Mouse (Mus musculus): ENCODE results near the gene Abca7. TPM values are rescaled to one million over a fixed set of nuclear protein-coding genes. Genes with fewer than 3 reads are reported as not detected.
"Not testable (repeated sequence)": the region's sequence is repeated elsewhere in the genome, so short reads cannot be mapped to it uniquely, and the experiment has no call there.

Abca7 gene
- polyA plus RNA-seq, 1 experiment from 2014 or later, result 3.1 TPM

DNA sequence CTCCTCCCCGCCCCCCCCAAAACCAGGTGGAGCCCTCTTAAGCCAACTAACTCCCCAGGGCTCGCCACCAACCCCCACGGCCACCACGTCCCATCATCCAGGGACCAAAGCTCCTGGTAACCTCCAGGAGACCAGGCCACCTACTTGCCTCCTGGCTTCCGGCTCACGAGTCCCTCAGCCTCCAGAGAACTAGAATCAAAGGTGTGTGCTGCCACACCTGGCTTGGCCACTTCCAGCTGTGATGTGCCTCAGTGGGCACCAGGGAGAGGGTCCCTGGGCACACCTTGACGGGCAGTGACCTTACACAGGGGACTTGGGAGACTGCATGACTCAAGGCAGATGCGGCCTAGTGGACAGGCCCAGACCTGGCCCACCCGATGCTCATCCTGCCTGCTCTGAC, 40.6 kb upstream of the Abca7 start:
- H3K4me3 ChIP-seq (ENCODE audit: low read depth, low read length), result no peak overlapping the region
- no peaks in the 10 kb centered on the region for H3K9me3 ChIP-seq (ENCODE audit: low read length)
- peaks cover 9% of the 10 kb centered on the region for H3K4me1 ChIP-seq (ENCODE audit: insufficient read depth)
- H3K27ac ChIP-seq (ENCODE audit: low read depth), result no peak overlapping the region
- H3K27me3 ChIP-seq (ENCODE audit: insufficient read depth, low read length), result no peaks in the 10 kb centered on the region
- WGBS (ENCODE audit: insufficient replicate concordance), result 79% methylated on average over 9 of the region's 9 CpGs
- no peak overlapping the region for H3K9ac ChIP-seq (replicated peaks)
- peaks cover 21% of the 10 kb centered on the region for H3K36me3 ChIP-seq (replicated peaks; ENCODE audit: insufficient read depth, low read length)
- TF ChIP-seq EP300 (IDR thresholded peaks at IDR 0.05; ENCODE audit: low read depth), result no peak
- TF ChIP-seq CTCF (IDR thresholded peaks at IDR 0.05; ENCODE audit: low read depth), result no peak
- no peak for ATAC-seq
- DNase-seq, result no peak
- H3K4me2 ChIP-seq (ENCODE audit: low read depth, low read length), result no peak overlapping the region

DNA sequence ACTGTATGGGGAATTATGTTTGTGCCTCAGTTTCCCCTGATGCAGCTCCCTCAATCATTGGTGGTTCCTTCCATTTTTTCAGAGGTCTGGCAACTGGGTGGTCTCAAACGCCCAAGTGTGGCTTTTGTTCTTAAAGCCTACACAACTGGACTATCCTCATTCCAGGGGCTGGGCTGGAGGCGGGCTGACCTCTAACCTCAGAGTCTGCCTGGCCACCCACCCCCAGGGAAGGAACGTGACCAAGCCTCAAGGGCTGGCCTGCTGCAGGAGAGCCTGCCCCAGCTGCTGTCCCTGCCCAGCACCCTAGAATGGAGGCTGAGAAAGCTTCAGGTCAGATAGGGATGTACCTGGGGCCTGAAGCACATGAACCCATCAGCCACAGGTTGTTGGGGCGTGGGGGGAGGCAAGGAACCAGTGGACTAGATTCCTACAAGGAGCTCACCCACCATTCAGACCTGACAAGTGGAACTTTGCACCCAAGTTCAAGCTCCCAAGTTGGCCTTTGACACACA, 39.6 kb upstream of the Abca7 start:
- Histone ChIP-seq H3K9me3 (ENCODE audit: low read length) (no peaks in the 10 kb centered on the region), H3K4me2 (ENCODE audit: low read depth, low read length) (no peak overlapping the region), H3K4me3 (ENCODE audit: low read depth, low read length) (no peak overlapping the region), H3K36me3 (replicated peaks; ENCODE audit: insufficient read depth, low read length) (peaks cover 14% of the 10 kb centered on the region), H3K4me1 (ENCODE audit: insufficient read depth) (peaks cover 15% of the 10 kb centered on the region), H3K27me3 (ENCODE audit: insufficient read depth, low read length) (no peaks in the 10 kb centered on the region), H3K9ac (replicated peaks) (no peak overlapping the region), H3K27ac (ENCODE audit: low read depth) (no peak overlapping the region)
- no peak for ATAC-seq
- no peak for TF ChIP-seq EP300 (IDR thresholded peaks at IDR 0.05; ENCODE audit: low read depth)
- no peak for TF ChIP-seq CTCF (IDR thresholded peaks at IDR 0.05; ENCODE audit: low read depth)
- WGBS (ENCODE audit: insufficient replicate concordance), result 51% methylated on average over 4 of the region's 4 CpGs
- DNase-seq, result no peak

DNA sequence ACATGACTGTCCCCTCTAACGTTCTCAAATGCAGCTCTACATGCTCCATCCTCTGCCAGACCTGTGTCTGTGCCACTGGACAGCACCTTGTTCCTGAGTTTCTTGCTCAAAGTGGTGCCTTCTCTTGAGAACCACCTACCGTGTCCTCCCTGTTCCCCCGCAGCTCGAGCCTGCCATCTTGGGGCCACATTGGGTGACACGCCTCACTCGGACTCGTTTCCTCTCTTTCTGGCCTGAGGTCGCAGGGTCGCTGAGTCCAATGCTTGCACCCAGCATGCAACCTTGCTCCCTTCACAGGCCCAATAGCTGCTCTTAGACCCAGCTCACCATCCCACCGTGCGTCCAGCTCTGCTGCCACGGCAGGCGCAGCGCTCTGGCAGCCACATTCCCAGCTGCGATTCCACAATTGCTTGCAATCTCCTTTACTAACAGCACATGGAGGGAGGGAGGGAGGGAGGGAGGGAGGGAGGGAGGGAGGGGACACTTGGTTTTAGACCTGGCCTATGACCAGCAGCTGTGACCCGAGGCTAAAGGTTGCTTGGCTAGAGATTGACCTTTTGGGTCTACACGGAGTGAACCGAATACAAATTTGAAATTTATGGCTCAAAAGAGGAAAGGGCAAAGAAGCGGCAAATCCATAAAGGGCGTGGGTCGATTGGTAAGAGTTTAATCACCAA, 38.0 kb upstream of the Abca7 start:
- Histone ChIP-seq H3K4me1 (ENCODE audit: insufficient read depth) (peaks cover 15% of the 10 kb centered on the region), H3K9me3 (ENCODE audit: low read length) (no peaks in the 10 kb centered on the region), H3K4me3 (ENCODE audit: low read depth, low read length) (no peak overlapping the region), H3K9ac (replicated peaks) (no peak overlapping the region), H3K27me3 (ENCODE audit: insufficient read depth, low read length) (no peaks in the 10 kb centered on the region), H3K27ac (ENCODE audit: low read depth) (peak overlapping the region; percentile 57), H3K4me2 (ENCODE audit: low read depth, low read length) (peak overlapping the region; percentile 47), H3K36me3 (replicated peaks; ENCODE audit: insufficient read depth, low read length) (peaks cover 15% of the 10 kb centered on the region)
- peak; percentile 88 for DNase-seq
- ATAC-seq, result peak; percentile 28
- 16% methylated on average over 21 of the region's 21 CpGs for WGBS (ENCODE audit: insufficient replicate concordance)
- TF ChIP-seq CTCF (IDR thresholded peaks at IDR 0.05; ENCODE audit: low read depth), result peak; percentile 99
- no peak for TF ChIP-seq EP300 (IDR thresholded peaks at IDR 0.05; ENCODE audit: low read depth)

DNA sequence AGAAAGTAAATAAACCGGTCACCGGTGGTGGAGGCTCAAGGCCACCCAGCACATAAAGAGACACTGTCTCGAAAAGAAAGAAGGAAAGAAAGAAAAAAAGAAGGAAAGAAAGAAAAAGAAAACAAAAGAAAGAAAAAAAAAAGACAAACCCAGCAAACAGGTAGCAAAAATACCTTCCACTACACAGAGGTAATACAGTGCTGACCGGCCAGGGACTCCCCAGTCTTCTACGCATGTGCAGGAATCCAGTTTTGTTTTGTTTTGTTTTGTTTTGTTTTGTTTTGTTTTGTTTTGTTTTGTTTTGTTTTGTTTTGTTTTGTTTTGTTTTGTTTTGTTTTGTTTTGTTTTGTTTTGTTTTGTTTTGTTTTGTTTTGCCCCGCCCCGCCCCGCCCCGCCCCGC, 36.9 kb upstream of the Abca7 start:
- not testable (repeated sequence) for H3K9me3 ChIP-seq (ENCODE audit: low read length); DNase-seq; H3K27me3 ChIP-seq (ENCODE audit: insufficient read depth, low read length); H3K9ac ChIP-seq (replicated peaks)
- ATAC-seq, result peak; percentile 26
- peak overlapping the region; percentile 98; the same call in 1 of the 2 replicates for H3K4me3 ChIP-seq (ENCODE audit: low read depth, low read length)
- peaks cover 12% of the 10 kb centered on the region for H3K36me3 ChIP-seq (replicated peaks; ENCODE audit: insufficient read depth, low read length)
- H3K4me2 ChIP-seq (ENCODE audit: low read depth, low read length), result peak overlapping the region; percentile 53
- H3K27ac ChIP-seq (ENCODE audit: low read depth), result peak overlapping the region; percentile 74
- 34% methylated on average over 10 of the region's 10 CpGs for WGBS (ENCODE audit: insufficient replicate concordance)
- H3K4me1 ChIP-seq (ENCODE audit: insufficient read depth), result peaks cover 15% of the 10 kb centered on the region

DNA sequence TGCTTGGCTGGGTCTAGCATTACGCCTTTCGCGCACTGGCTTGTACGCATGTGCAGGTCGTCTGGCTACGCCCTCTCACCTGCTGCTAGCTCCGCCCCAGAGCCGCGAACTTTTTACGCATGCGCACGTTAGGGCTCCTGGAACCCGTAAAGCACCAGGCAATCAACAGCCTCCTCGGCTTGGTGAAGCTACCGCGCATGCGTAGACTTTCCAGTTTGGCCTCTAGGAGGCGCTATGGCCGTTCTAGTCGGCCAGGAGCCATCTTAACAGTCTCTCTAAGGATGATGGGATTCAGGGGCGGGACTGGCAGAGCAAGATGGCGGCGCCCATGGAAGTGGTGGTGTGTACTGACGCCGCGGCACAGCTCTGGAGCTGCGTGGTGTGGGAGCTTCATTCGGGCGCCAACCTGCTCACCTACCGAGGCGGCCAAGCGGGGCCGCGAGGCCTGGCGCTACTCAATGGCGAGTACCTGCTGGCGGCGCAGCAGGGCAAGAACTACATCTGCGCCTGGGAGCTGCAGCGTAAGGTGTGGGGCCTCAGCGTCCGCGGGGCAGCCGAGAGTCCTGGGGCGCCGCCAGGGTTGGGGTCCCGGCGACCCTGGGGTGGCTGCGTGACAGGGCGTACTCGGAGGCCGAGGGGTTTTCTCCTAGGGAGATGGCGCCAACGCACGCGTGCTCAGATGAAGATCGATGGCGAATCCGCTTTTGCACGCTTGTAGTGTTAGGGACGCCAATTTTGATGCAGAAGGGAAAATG, 36.3 kb upstream of the Abca7 start, which contains the start of gene Wdr18:
Gene Wdr18, plus strand, starts transcription at position 306 of the 755 bp plus-strand sequence.
- peak; percentile 94 for ATAC-seq
- Histone ChIP-seq H3K4me1 (ENCODE audit: insufficient read depth) (peaks cover 15% of the 10 kb centered on the region), H3K9ac (replicated peaks) (peak within 1 kb of the TSS; percentile 83), H3K4me3 (ENCODE audit: low read depth, low read length) (peak within 1 kb of the TSS; percentile 98), H3K27me3 (ENCODE audit: insufficient read depth, low read length) (no peaks in the 10 kb centered on the region), H3K36me3 (replicated peaks; ENCODE audit: insufficient read depth, low read length) (peaks cover 17% of the 10 kb centered on the region), H3K4me2 (ENCODE audit: low read depth, low read length) (peak within 1 kb of the TSS; percentile 99), H3K9me3 (ENCODE audit: low read length) (no peaks in the 10 kb centered on the region), H3K27ac (ENCODE audit: low read depth) (peak within 1 kb of the TSS; percentile 74)
- peak; percentile 100 for DNase-seq
- under 1% methylated on average over 61 of the region's 61 CpGs for WGBS (ENCODE audit: insufficient replicate concordance)
- peak; percentile 100 for TF ChIP-seq CTCF (IDR thresholded peaks at IDR 0.05; ENCODE audit: low read depth)
- TF ChIP-seq EP300 (IDR thresholded peaks at IDR 0.05; ENCODE audit: low read depth), result 0 out of 2 replicates have a peak, but pooled peaks have one; percentile 14

DNA sequence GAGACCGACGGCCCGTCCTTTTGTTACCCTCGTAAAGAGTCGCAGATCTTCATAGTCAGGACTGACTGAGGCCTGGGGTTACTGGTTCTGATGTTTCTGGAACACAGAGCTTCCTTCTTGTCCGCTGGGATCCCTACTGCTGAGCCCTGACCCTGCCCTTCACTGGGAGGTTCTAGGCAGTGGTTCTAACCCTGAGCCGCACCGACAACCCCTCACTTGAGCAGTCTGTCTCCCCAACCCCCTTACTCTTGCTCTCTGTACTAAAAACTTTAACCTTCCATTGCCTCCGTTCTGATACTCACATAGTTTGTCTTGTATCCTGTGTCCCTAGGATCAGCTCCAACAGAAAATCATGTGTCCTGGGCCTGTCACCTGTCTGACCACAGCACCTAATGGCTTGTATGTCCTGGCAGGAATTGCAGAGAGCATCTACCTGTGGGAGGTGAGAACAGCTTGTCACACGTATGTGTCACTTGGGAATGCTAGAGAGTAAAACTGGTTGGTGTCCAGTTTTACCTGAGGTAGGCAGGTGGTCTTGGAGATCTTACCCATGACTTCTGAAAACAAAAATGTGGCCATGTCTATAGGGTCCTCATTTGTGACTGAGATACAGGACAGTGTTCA, 35.5 kb upstream of the Abca7 start:
- Histone ChIP-seq H3K27ac (ENCODE audit: low read depth) (peak overlapping the region; percentile 52; the same call in 1 of the 2 replicates), H3K9ac (replicated peaks) (peak overlapping the region; percentile 83), H3K4me2 (ENCODE audit: low read depth, low read length) (peak overlapping the region; percentile 99), H3K36me3 (replicated peaks; ENCODE audit: insufficient read depth, low read length) (peaks cover 24% of the 10 kb centered on the region), H3K27me3 (ENCODE audit: insufficient read depth, low read length) (no peaks in the 10 kb centered on the region), H3K4me1 (ENCODE audit: insufficient read depth) (peaks cover 15% of the 10 kb centered on the region), H3K4me3 (ENCODE audit: low read depth, low read length) (peak overlapping the region; percentile 98), H3K9me3 (ENCODE audit: low read length) (no peaks in the 10 kb centered on the region)
- TF ChIP-seq EP300 (IDR thresholded peaks at IDR 0.05; ENCODE audit: low read depth), result no peak
- no peak for TF ChIP-seq CTCF (IDR thresholded peaks at IDR 0.05; ENCODE audit: low read depth)
- 7% methylated on average over 10 of the region's 10 CpGs for WGBS (ENCODE audit: insufficient replicate concordance)
- ATAC-seq, result no peak
- DNase-seq, result no peak
